Mouse (Mus musculus): ENCODE data around the gene Setd5.

GRCm38 (mm10) chr6:113046041-113046975 is 30.9 kb upstream of the Setd5 start, which contains the start of gene Thumpd3:
- TF ChIP-seq POLR2A (IDR thresholded peaks at IDR 0.05; ENCODE audit: low read depth, low read length), result peak; percentile 78
- TF ChIP-seq CTCF (IDR thresholded peaks at IDR 0.05; ENCODE audit: extremely low read depth, insufficient read depth, insufficient read length, insufficient replicate concordance), result no peak
